Mouse (Mus musculus) erythroblast, embryonic 14.5 days (primary cell): ENCODE results near the gene Paqr6.

Source experiments
- GATA1 ChIP-seq: IDR thresholded peaks from 2 replicates; pipeline ENCODE4 v1.6.1; 2012; ENCODE audit warnings: low read length, inconsistent platforms, mixed read lengths
- TAL1 ChIP-seq: IDR thresholded peaks from 3 replicates; pipeline ENCODE4 v1.6.1; 2012; ENCODE audit warnings: low read length, inconsistent platforms, mixed read lengths

- no peak for TF ChIP-seq GATA1
- TF ChIP-seq TAL1: no peak
Observed at GRCm38 (mm10) chr3:88398666-88399065, 34.3 kb downstream of the Paqr6 start.
